Comparison of ENCODE assay signal across 12 mouse cellular contexts in the genomic region with DNA sequence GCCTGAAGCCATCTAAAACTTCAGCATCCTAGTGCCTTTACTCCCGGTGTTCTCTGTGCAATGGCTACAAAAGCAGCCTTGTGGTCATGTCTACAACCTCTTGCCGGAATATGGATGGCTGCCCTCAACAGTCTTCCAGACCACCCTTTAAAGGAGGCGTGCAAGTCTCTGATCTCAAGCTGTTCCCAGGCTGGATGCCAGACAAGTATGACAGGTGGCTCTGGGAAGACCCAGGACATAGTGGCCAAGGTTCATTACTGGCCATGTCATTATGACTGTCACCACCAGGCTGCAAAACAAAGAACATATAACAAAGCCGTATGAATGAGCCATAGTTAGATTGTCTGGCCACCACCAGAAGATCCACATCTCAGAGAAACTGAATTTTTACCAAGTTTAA. TPM values are rescaled to one million over a fixed set of nuclear protein-coding genes. Genes with fewer than 3 reads are reported as not detected.
DNase-seq lines count a peak whose midpoint lies in the region.
"Had no signal": no experiment of that assay in that cellular context is flagged by ENCODE, and none has a peak within 500 bp of the region (broad histone marks: within the 10 kb centered on the region; RNA-seq: fewer than 3 reads in every experiment).

No protein-coding gene starts in this region.

- intact Hi-C loops in left cerebral cortex, postnatal 4 days (cut with DNase I), result no loop called here
- intact Hi-C loops in left cerebral cortex, postnatal 25 days (cut with DNase I), result no loop called here

- DNase-seq in cerebellum, postnatal 14 days, result peak; percentile 35 to 53
- no peak for DNase-seq in cerebellum, postnatal 25 days
- peak; percentile 22 for DNase-seq in left cerebral cortex, postnatal 4 days
- DNase-seq in left cerebral cortex, postnatal 25 days (ENCODE audit: low spot score in 2 of 2), result no peak
- DNase-seq: adrenal gland, adult 2 months; adrenal gland, postnatal 10 days; adrenal gland, postnatal 25 days; cerebellum, adult 11 months; cerebellum, adult 18-20 months; cerebellum, adult 8-10 months; cerebellum, postnatal 36 days; embryo, embryonic 11 days had no signal

RNA-seq across cellular contexts. Expression of a gene that starts 4.0 kb away (rescaled TPM):
- 10 to 100 TPM; 41.0 to 42.9 TPM for total RNA-seq in left cerebral cortex, postnatal 4 days (2021)
- 10 to 100 TPM; 33.6 to 34.9 TPM for total RNA-seq in left cerebral cortex, postnatal 25 days (2021)

RNA-seq across cellular contexts. Expression of a gene that starts 38.5 kb away (rescaled TPM):
- 10 to 100 TPM; 53.5 to 55.0 TPM for total RNA-seq in left cerebral cortex, postnatal 4 days (2021)
- 10 to 100 TPM; 51.7 to 54.5 TPM for total RNA-seq in left cerebral cortex, postnatal 25 days (2021)

Comparison
In these comparisons a context has a peak if more than half of its experiments do, and no peak if none do; other contexts are left out.
1. DNase-seq: peak in cerebellum, postnatal 14 days (2 of 2) and left cerebral cortex, postnatal 4 days (single experiment); none in cerebellum, postnatal 25 days (0 of 2) and left cerebral cortex, postnatal 25 days (0 of 2).